8 mouse cellular contexts compared by ENCODE assay signal in the genomic region with DNA sequence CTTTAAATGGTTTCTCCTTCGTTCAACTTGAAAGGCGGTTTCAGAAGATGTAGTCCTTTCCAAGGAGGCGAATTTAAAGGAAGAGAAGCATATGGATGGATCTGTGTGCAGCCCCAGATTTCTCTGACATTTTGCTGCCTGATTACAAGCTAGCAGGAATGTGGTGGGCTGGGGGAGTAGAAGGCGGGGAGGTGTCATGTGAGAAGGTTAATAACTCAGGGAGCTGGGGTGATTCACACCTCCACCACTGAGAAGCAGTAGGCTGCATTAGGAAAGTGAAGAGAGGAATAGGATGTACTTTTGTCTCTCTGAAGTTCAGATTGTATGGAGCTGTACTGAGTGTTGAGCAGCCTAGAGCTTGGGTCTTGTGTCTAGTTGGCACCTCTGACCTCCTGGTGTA. TPM values are rescaled to one million over a fixed set of nuclear protein-coding genes. Genes with fewer than 3 reads are reported as not detected.
DNase-seq lines count a peak whose midpoint lies in the region; ATAC-seq and TF ChIP-seq lines count a peak whose summit lies in the region.

No protein-coding gene starts in this region.

- peak overlapping the region; percentile 94 for H3K4me2 ChIP-seq in kidney, embryonic 16.5 days (replicated peaks; ENCODE audit: low read depth, low read length)
- peak overlapping the region; percentile 91 for H3K4me2 ChIP-seq in hindbrain, embryonic 15.5 days
- peak overlapping the region; percentile 75 for H3K4me2 ChIP-seq in midbrain, postnatal 0 days (ENCODE audit: low read depth, low read length, poor library complexity, severe bottlenecking)

- no peak for ATAC-seq in kidney, embryonic 16.5 days (ENCODE audit: low FRiP score, low TSS enrichment)
- no peak for ATAC-seq in hindbrain, embryonic 15.5 days (ENCODE audit: low FRiP score, low read depth)
- ATAC-seq in midbrain, postnatal 0 days (ENCODE audit: low FRiP score) = no peak

- H3K4me3 ChIP-seq in kidney, embryonic 16.5 days (ENCODE audit: low read length) = peak overlapping the region; percentile 95
- H3K4me3 ChIP-seq in hindbrain, embryonic 15.5 days = peak overlapping the region; percentile 74
- peak overlapping the region; percentile 66 for H3K4me3 ChIP-seq in midbrain, postnatal 0 days (ENCODE audit: low read depth, low read length)

- no peaks in the 10 kb centered on the region for H3K27me3 ChIP-seq in kidney, embryonic 16.5 days (ENCODE audit: insufficient read depth, low read length)
- no peaks in the 10 kb centered on the region for H3K27me3 ChIP-seq in hindbrain, embryonic 15.5 days
- no peaks in the 10 kb centered on the region for H3K27me3 ChIP-seq in midbrain, postnatal 0 days (ENCODE audit: insufficient read depth, low read length)

- no peak overlapping the region for H3K27ac ChIP-seq in kidney, embryonic 16.5 days (ENCODE audit: low read length)
- no peak overlapping the region for H3K27ac ChIP-seq in hindbrain, embryonic 15.5 days (replicated peaks)
- no peak overlapping the region for H3K27ac ChIP-seq in midbrain, postnatal 0 days (ENCODE audit: low read depth, low read length)

- no peaks in the 10 kb centered on the region for H3K9me3 ChIP-seq in kidney, embryonic 16.5 days (ENCODE audit: low read length)
- H3K9me3 ChIP-seq in hindbrain, embryonic 15.5 days = no peaks in the 10 kb centered on the region
- H3K9me3 ChIP-seq in midbrain, postnatal 0 days (ENCODE audit: low read length) = no peaks in the 10 kb centered on the region

- no peaks in the 10 kb centered on the region for H3K36me3 ChIP-seq in kidney, embryonic 16.5 days (ENCODE audit: insufficient read depth, low read length)
- H3K36me3 ChIP-seq in hindbrain, embryonic 15.5 days = no peaks in the 10 kb centered on the region
- no peaks in the 10 kb centered on the region for H3K36me3 ChIP-seq in midbrain, postnatal 0 days (ENCODE audit: insufficient read depth, low read length)

- no peak for TF ChIP-seq CTCF in midbrain, postnatal 0 days (IDR thresholded peaks at IDR 0.05)

- 10% methylated on average over 4 of the region's 4 CpGs for WGBS in kidney, embryonic 16.5 days
- 46% methylated on average over 4 of the region's 4 CpGs for WGBS in hindbrain, embryonic 15.5 days
- WGBS in midbrain, postnatal 0 days = 34% methylated on average over 4 of the region's 4 CpGs

- no peak for DNase-seq in kidney, postnatal 36 days
- DNase-seq in brain, adult 2 months (ENCODE audit: low read depth, low spot score) = peak; percentile 65
- DNase-seq in midbrain, postnatal 0 days (ENCODE audit: low spot score) = no peak
- DNase-seq in adrenal gland, adult 18-20 months (ENCODE audit: low spot score in 2 of 2) = no peak
- no peak for DNase-seq in urinary bladder, postnatal 14 days (ENCODE audit: low spot score)
- no peak for DNase-seq in cerebellum, postnatal 36 days

- peak overlapping the region; percentile 88 for H3K9ac ChIP-seq in kidney, embryonic 16.5 days (replicated peaks; ENCODE audit: low read length)
- peak overlapping the region; percentile 58 for H3K9ac ChIP-seq in hindbrain, embryonic 15.5 days
- H3K9ac ChIP-seq in midbrain, postnatal 0 days (replicated peaks; ENCODE audit: low read length, poor library complexity, severe bottlenecking) = peak overlapping the region; percentile 75

- peaks cover 24% of the 10 kb centered on the region for H3K4me1 ChIP-seq in kidney, embryonic 16.5 days (ENCODE audit: insufficient read depth, low read length)
- peaks cover 27% of the 10 kb centered on the region for H3K4me1 ChIP-seq in hindbrain, embryonic 15.5 days (replicated peaks)
- peaks cover 13% of the 10 kb centered on the region; the same call in 1 of the 2 replicates for H3K4me1 ChIP-seq in midbrain, postnatal 0 days (ENCODE audit: insufficient read depth, low read length)

RNA-seq across cellular contexts. Expression of gene Ippk, which starts 0.9 kb away (rescaled TPM):
- polyA plus RNA-seq in kidney, embryonic 16.5 days (2015; fragmentation: Nextera tagmentation; extraction: Ambion mirVana) = 17.4 and 17.9 TPM in 2 replicates
- 12.3 and 13.2 TPM in 2 replicates for polyA plus RNA-seq in hindbrain, embryonic 15.5 days (2015; fragmentation: Nextera tagmentation; extraction: Ambion mirVana)
- total RNA-seq in midbrain, postnatal 0 days (2014; rRNA removed) = 11.9 TPM in 2 replicates
- polyA plus RNA-seq in midbrain, postnatal 0 days (2015; fragmentation: Nextera tagmentation; extraction: Ambion mirVana) = 10.4 and 10.9 TPM in 2 replicates
- total RNA-seq in adrenal gland, adult 18-20 months (2021) = 10 to 100 TPM; 35.9 to 44.8 TPM
